Mouse (Mus musculus) midbrain, embryonic 16.5 days (tissue): Measurements from ENCODE around the gene Foxd2. TPM values are rescaled to one million over a fixed set of nuclear protein-coding genes. Genes with fewer than 3 reads are reported as not detected.
A peak's percentile ranks its signal among the peaks of the same experiment; 100 is the strongest.

Experiments used
- ATAC-seq: fragments of 200-750 bp; cut with Nextera tagmentation; 2 replicates; pipeline ENCODE4 v1.8.0; 2017; ENCODE audit warnings: moderate TSS enrichment
- H3K27ac ChIP-seq: fragments of 300-500 bp; sonication (generic); 2 replicates; pipeline ENCODE4 v1.5.1; 2014; ENCODE audit warnings: mild to moderate bottlenecking, low read length, mixed read lengths
- H3K27me3 ChIP-seq: fragments of 300-500 bp; sonication (generic); 2 replicates; pipeline ENCODE4 v1.6.1; 2014; ENCODE audit warnings: low read depth, low read length, mixed read lengths; ENCODE audit not compliant: control insufficient read depth, insufficient read depth
- H3K36me3 ChIP-seq: fragments of 300-500 bp; sonication (generic); 2 replicates; pipeline ENCODE4 v1.6.1; 2014; ENCODE audit warnings: mild to moderate bottlenecking, low read length, moderate library complexity, mixed read lengths; ENCODE audit not compliant: control insufficient read depth, insufficient read depth
- H3K4me1 ChIP-seq: fragments of 300-500 bp; sonication (generic); 2 replicates; pipeline ENCODE4 v1.6.1; 2014; ENCODE audit warnings: mild to moderate bottlenecking, low read length, mixed read lengths; ENCODE audit not compliant: control insufficient read depth, insufficient read depth
- H3K4me2 ChIP-seq: fragments of 300-500 bp; sonication (generic); 2 replicates; pipeline ENCODE4 v1.6.1; 2014; ENCODE audit warnings: mild to moderate bottlenecking, low read length, mixed read lengths
- H3K4me3 ChIP-seq: fragments of 300-500 bp; sonication (generic); 2 replicates; pipeline ENCODE4 v1.5.1; 2014; ENCODE audit warnings: low read depth, mild to moderate bottlenecking, low read length, moderate library complexity, mixed read lengths
- H3K9ac ChIP-seq: fragments of 300-500 bp; sonication (generic); 2 replicates; pipeline ENCODE4 v1.6.1; 2014; ENCODE audit warnings: low read depth, low read length, mixed read lengths
- H3K9me3 ChIP-seq: fragments of 300-500 bp; sonication (generic); replicated peaks from 2 replicates; pipeline ENCODE4 v1.6.1; 2014; ENCODE audit warnings: mild to moderate bottlenecking, low read length, mixed read lengths; ENCODE audit not compliant: control insufficient read depth, poor library complexity, severe bottlenecking
- WGBS: fragments of 180-500 bp; shearing (Covaris S2); extraction: QIAGEN DNeasy Blood & Tissue Kit; methylation state at CpG from one replicate; pipeline ENCODE4 v1.1.7; 2014; 5-methylcytosine and 5-hydroxymethylcytosine counted together
- polyA plus RNA-seq: library from polyadenylated mRNA; unstranded; fragments of >200 nt; fragmentation: Nextera tagmentation; extraction: Ambion mirVana; gene quantifications from 2 replicates; pipeline ENCODE4 v1.2.1, GENCODE M21; 2015

The Foxd2 gene
- polyA plus RNA-seq, 1 experiment from 2014 or later, result 0.23 TPM

- peak overlapping the region; percentile 39 for H3K4me3 ChIP-seq
- no peak overlapping the region for H3K9ac ChIP-seq
- no peaks in the 10 kb centered on the region for H3K9me3 ChIP-seq
- H3K4me2 ChIP-seq, result peak overlapping the region; percentile 61
- WGBS, result 2% methylated on average over 61 of the region's 74 CpGs
- H3K36me3 ChIP-seq, result no peaks in the 10 kb centered on the region
- ATAC-seq, result 0 out of 2 replicates have a peak, but pooled peaks have one; percentile 8
- peaks cover 10% of the 10 kb centered on the region for H3K4me1 ChIP-seq
- H3K27ac ChIP-seq, result no peak overlapping the region
- peaks cover 66% of the 10 kb centered on the region for H3K27me3 ChIP-seq
These were observed 1.4 kb downstream of the Foxd2 start for GRCm38 (mm10) chr4:114907056-114907917.

- Histone ChIP-seq H3K9ac (no peak overlapping the region), H3K4me3 (no peak overlapping the region), H3K9me3 (no peaks in the 10 kb centered on the region), H3K27ac (no peak overlapping the region), H3K4me2 (no peak overlapping the region), H3K36me3 (no peaks in the 10 kb centered on the region), H3K27me3 (peaks cover 58% of the 10 kb centered on the region), H3K4me1 (peaks cover 12% of the 10 kb centered on the region)
- no peak for ATAC-seq
- 6% methylated on average over 10 of the region's 10 CpGs for WGBS
These were observed 2.5 kb downstream of the Foxd2 start for GRCm38 (mm10) chr4:114905969-114906680.

GRCm38 (mm10) chr4:114905501-114905900 lies 3.2 kb downstream of the Foxd2 start:
- Histone ChIP-seq H3K4me2 (no peak overlapping the region), H3K27me3 (peaks cover 55% of the 10 kb centered on the region), H3K36me3 (no peaks in the 10 kb centered on the region), H3K4me1 (peaks cover 12% of the 10 kb centered on the region), H3K27ac (no peak overlapping the region), H3K9me3 (no peaks in the 10 kb centered on the region), H3K4me3 (no peak overlapping the region), H3K9ac (no peak overlapping the region)
- WGBS, result 51% methylated on average over 3 of the region's 3 CpGs
- no peak for ATAC-seq

GRCm38 (mm10) chr4:114903422-114903782 lies 5.3 kb downstream of the Foxd2 start:
- no peak overlapping the region for H3K4me3 ChIP-seq
- H3K4me2 ChIP-seq, result no peak overlapping the region
- peaks cover 59% of the 10 kb centered on the region for H3K27me3 ChIP-seq
- H3K36me3 ChIP-seq, result no peaks in the 10 kb centered on the region
- H3K27ac ChIP-seq, result no peak overlapping the region
- 1% methylated on average over 11 of the region's 11 CpGs for WGBS
- no peak for ATAC-seq
- no peaks in the 10 kb centered on the region for H3K9me3 ChIP-seq
- H3K4me1 ChIP-seq, result peaks cover 6% of the 10 kb centered on the region
- no peak overlapping the region for H3K9ac ChIP-seq

- H3K9me3 ChIP-seq, result no peaks in the 10 kb centered on the region
- peaks cover 2% of the 10 kb centered on the region; the same call in 1 of the 2 replicates for H3K4me1 ChIP-seq
- no peak for ATAC-seq
- no peak overlapping the region for H3K27ac ChIP-seq
- no peak overlapping the region for H3K9ac ChIP-seq
- H3K4me3 ChIP-seq, result no peak overlapping the region
- H3K4me2 ChIP-seq, result no peak overlapping the region
- H3K36me3 ChIP-seq, result no peaks in the 10 kb centered on the region
- under 1% methylated on average over 39 of the region's 39 CpGs for WGBS
- peaks cover 62% of the 10 kb centered on the region for H3K27me3 ChIP-seq
These were observed 5.8 kb downstream of the Foxd2 start for GRCm38 (mm10) chr4:114902641-114903421.

GRCm38 (mm10) chr4:114901643-114902351 lies 6.9 kb downstream of the Foxd2 start:
- ATAC-seq, result no peak
- under 1% methylated on average over 42 of the region's 42 CpGs for WGBS

GRCm38 (mm10) chr4:114900866-114901642 lies 7.6 kb downstream of the Foxd2 start:
- no peak overlapping the region for H3K4me2 ChIP-seq
- no peak overlapping the region for H3K4me3 ChIP-seq
- no peak overlapping the region for H3K27ac ChIP-seq
- 1% methylated on average over 33 of the region's 33 CpGs for WGBS
- H3K9ac ChIP-seq, result no peak overlapping the region
- no peak for ATAC-seq
- H3K36me3 ChIP-seq, result no peaks in the 10 kb centered on the region
- H3K27me3 ChIP-seq, result peaks cover 67% of the 10 kb centered on the region
- H3K9me3 ChIP-seq, result no peaks in the 10 kb centered on the region
- H3K4me1 ChIP-seq, result peaks cover 2% of the 10 kb centered on the region; the same call in 1 of the 2 replicates

More at GRCm38 (mm10) chr4:114901643-114902351, 6.9 kb downstream of the Foxd2 start:
- H3K9me3 ChIP-seq, result no peaks in the 10 kb centered on the region
- no peak overlapping the region for H3K9ac ChIP-seq
- peaks cover 66% of the 10 kb centered on the region for H3K27me3 ChIP-seq
- no peak overlapping the region for H3K4me3 ChIP-seq
- H3K4me1 ChIP-seq, result peaks cover 2% of the 10 kb centered on the region; the same call in 1 of the 2 replicates
- no peaks in the 10 kb centered on the region for H3K36me3 ChIP-seq
- H3K27ac ChIP-seq, result no peak overlapping the region
- H3K4me2 ChIP-seq, result no peak overlapping the region

- no peak overlapping the region for H3K4me2 ChIP-seq
- H3K4me1 ChIP-seq, result peaks cover 2% of the 10 kb centered on the region; the same call in 1 of the 2 replicates
- no peaks in the 10 kb centered on the region for H3K36me3 ChIP-seq
- no peak overlapping the region for H3K9ac ChIP-seq
- peaks cover 55% of the 10 kb centered on the region for H3K27me3 ChIP-seq
- no peaks in the 10 kb centered on the region for H3K9me3 ChIP-seq
- H3K27ac ChIP-seq, result no peak overlapping the region
- WGBS, result 5% methylated on average over 3 of the region's 3 CpGs
- no peak for ATAC-seq
- no peak overlapping the region for H3K4me3 ChIP-seq
These were observed 8.8 kb downstream of the Foxd2 start for GRCm38 (mm10) chr4:114899885-114900284.
